Mouse (Mus musculus) retina, postnatal 7 days (tissue): ENCODE results near the gene Rreb1.

ENCODE experiments used
- DNase-seq: peaks from one replicate; pipeline ENCODE4 v3.0.0-alpha.2; 2012; ENCODE audit warnings: low read depth, low spot score

Rreb1 gene

DNA sequence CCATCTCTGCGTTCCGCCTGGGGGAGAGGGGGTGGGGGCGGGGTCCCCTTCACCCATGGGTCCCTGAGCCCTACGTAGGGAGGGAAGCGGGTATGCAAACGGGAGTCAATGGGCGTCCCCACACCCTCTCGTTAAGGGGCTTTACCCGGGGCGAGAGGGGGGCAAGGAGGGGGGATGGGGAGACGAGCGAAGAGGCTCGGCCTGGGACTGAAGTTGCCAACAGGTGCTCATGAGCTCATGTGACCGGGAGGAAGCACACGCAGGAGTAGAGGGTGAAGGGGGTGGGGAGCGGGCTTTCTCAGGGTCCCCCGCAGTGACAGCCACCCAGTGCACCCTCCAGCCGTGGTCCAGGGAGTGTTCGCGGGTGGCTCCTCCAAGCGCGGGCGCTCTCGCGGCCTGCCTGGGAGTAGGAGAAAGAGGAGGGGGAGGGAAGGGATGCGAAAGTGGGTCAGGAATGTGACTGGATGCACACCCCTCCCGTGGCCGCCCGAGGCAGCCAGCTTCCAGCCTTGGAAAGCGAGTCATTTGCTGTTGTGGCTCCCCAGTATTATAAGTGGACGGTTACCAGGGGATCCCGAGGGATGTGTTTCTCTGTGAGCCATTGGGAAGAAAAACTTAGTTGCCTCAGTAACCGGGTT lies 513 bp downstream of the Rreb1 start:
- peak; percentile 45 for DNase-seq

DNA sequence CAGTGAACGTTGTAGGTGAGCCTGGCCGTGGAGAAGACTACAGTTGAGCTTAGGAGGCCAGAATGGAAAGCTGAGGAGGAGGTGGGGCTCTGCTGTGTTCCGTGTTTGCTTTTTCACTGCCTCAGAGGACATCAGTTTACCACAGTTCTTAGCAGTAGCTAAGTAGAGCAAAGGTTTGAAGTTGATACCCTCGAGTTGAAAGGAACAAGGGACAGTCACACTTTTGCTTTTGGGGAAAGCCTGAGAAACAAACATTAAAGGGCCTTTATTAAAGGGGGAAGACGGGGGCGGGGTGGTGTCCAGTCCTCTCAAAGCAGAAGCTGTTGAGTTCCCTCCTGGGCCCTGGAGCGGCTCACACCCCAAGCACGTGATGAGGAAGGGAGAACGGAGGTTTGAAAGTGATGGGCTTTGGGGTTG lies 1.1 kb downstream of the Rreb1 start:
- DNase-seq: no peak

DNA sequence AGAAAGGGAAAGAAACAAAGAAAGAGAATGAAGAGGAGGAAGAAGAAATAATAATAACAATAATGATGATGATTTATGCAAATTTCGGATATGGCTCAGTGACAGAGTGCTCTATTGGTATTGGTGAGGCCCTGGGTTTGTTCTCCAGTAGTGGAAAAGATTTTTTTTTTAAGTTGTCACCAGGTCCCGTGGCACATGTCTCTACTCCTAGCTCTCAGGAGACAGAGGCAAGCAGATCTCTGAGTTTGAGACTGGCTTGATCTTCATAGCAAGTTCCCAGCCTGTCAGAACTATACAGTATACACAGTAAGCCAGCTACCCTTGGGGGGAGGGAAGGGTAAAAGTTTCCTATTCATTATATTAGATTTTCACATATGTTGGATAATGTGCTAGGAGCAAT lies 3.4 kb downstream of the Rreb1 start:
- no peak for DNase-seq

DNA sequence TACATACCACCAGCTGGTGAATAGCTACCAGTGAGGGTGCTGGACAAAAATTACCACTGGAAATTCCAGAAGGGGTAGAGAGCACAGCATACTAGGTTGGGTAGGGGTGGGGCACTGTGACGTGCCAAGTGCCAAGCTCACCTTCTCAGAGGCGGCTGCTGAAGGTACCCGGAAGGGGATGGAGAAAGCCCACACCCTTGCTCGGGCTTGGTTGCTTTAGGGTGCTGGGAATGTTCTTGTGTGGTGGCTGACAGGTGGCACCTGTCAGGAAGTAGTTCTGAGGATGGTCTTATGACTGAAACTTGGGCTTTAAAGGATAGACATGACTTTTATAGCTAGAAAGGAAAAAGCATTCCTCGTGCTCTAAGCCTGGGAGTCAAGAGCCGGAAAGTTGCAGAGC lies 3.9 kb downstream of the Rreb1 start:
- no peak for DNase-seq

DNA sequence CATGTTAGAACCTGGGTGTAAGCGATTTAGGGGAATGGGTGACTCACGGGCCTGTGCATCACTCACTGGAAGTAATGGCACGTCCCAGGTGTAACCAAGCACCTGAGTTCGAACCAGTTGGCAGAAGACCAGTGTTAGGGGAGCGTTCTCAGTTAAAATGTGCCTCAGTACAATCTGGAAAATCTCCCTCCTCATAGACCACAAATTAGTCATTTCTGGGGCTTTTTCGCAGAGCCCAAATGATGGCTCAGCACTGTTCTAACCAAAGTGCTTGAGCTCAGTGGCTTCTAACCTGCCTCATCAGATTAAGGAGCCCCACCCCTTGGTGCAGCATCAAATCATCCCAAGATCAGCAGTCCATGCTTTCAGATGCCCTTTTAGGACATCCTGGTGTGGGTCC lies 5.5 kb downstream of the Rreb1 start:
- DNase-seq: no peak

DNA sequence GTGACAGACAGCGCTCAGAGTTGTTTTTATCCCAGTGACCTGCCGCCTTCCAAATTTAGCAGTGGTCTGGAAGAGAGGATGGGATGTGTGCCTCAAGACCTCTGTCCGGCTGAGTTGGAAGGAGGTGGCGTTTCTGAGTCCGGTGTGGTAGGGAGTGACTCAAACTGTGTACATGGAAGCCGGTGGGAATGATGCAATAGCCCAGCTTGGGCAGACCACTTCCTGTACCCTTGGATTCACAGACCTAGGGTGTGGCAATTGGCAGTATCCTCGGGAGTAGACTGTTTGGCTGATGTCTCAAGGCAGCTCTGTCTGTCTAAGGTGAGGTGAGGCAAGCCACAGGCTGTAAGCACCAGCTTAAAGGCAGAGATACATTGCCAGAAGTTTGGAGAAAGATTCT lies 6.0 kb downstream of the Rreb1 start:
- DNase-seq: no peak

DNA sequence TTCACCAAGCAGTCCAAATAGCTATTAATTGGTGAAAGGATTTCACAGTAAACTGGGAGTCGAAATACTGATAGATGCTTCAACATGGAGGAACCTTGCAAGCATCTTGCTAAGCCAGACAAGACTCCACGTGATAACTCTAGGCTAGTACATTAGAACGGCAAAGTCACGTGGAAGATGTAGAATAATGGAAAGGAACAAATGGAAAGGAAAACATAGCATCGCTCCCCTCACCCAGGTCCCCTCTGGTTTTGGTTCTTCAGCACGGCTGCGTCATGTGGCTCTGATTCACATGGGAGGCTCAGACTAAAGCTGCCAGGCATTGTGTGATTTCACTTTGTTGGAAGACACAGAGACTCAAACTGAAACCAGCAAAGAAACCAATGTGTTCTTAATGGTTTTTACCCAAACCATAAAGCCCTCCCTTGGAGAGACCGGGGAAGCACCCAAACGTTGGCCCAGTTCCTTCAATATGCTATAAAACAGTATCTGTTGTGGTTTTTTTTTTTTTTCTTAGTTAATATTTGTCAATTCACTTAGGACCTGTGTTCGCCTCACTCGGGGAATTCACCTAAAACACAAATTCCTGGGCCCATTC lies 14.6 kb downstream of the Rreb1 start:
- no peak for DNase-seq

DNA sequence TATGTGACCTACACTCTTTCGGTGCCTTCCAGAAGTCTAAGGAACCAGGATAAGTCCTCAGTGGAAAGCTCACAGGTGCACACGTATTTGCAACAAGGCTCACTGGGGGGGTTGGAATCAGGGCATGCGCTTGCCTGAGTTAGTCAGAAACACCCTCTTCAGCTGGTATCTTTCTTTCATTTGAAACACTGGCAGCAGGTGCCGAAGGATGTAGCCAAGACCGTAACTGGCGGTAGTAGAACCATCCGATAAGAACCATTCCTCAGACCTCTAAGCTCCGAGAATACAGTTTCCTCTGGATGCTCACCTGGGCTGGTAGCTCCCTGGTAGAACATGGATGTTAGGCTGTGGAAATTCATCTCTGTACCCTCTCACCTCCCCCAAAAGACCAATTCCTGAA lies 20.6 kb downstream of the Rreb1 start:
- DNase-seq: no peak

DNA sequence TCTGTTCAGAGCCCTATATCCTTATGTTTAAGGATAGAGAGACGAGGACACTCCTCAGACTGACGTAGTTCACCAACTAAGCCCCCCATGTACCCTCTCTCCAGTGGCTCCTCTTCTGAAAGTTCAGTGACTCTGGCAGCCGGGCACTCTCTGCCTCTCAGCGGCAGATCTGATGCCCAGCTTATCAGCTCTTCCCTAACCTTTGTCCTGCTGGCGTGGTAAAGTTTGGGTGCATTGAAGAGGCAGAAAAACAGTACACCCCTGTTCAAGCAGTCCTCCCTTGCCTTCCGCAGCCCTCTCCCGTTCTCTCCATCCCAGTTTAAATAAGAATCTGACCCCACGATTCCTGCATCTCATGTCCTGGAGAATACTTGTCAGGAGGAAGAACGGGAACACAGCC lies 21.2 kb downstream of the Rreb1 start:
- DNase-seq: no peak

DNA sequence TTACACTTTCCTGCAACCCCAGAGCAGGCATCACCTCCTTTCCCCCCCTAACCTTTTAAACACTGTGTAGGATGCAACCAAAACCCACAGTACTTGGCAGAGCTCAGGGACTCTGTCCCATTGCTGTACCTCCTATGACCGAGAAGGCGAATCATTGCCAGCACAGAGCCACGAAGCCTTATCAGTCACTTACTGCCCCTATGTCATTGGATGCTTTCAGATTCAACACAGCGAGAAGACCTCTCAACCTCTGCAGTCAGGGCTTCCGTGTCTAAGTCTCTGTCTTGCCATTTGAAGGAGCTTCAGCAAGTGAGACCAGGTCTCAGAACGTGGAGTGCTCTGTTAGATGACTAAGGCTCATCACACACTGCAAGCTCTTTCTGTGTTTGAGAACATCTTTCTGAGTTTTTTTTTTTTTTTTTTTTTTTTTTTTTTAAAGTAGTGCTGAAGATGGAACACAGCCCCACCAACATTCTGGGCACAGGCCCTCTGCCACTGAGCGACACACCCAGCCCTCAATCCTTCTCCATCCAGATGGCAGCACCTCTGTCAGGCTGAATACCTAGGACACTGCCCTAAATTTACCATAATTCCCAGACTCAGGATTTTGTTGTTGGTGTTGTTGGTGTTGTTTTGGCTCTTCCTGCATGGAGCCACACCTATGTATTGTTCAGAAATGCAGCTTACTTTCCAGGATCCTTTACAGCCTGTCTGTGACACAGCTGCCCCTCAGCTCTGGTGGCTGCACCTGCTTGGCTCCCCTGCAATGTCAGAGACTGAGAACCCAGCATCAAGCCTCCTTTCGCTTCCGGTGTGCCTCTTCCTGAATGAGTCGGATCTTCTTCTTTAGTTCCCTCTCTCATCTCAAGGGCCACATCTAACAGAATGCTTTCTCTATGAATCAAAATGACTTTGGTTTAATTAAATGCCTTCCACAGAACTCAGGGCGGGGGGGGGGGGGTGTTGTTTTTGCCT lies 23.2 kb downstream of the Rreb1 start:
- DNase-seq: no peak

DNA sequence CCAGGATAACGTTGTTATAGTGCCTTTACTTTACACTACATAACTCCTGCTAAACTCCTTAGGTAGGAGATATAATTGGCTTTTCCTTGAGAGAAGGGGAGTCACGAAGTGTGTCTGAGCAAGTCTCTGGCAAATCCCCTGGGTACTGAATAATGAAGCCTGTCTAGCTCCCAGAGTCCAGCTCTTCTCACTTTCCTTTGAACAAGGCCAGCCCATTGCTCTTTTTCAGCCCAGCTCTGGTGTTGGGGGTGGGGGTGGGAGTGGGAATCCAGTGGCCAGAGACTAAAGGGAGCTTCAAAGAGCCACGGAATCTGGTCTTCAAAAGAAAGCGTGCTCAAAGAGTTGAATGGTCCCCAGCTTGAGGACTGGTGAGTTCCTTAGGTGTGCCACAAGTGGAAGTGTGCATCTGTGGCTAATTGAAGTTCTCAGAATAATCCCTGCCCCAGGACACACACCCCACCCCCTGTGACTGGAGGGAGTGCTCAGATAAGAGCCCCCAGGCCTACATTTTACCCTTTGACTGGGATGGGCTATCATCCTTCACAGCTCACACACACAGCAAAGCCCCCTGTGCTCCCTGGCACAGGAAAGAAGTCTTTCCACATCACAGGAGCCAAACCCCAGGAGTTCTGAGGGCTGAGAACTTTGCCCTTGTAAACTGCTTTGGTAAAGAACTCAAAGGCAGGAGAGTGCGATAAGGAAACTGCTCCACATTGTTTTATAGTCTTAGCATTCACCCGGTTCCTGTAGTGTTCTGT lies 24.2 kb downstream of the Rreb1 start:
- DNase-seq: no peak

DNA sequence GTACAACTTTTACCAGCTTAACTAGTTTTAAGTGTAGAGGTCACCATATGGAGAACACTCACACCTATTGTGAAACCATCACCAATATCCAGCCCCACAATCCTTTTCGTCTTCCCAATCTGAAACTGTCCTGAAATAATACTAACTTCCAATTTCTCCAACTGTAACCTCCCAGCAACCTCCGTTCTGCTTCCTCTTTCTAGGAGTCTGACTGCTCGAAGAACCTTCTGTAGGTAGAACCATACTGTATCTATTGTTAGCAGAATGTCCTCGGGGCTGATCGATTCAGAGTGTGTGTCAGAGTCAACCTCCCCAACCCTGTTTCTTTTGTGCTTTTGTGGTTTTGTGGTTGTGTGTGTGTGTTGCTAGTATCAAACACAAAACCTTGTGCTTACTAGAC lies 25.0 kb downstream of the Rreb1 start:
- DNase-seq: no peak

DNA sequence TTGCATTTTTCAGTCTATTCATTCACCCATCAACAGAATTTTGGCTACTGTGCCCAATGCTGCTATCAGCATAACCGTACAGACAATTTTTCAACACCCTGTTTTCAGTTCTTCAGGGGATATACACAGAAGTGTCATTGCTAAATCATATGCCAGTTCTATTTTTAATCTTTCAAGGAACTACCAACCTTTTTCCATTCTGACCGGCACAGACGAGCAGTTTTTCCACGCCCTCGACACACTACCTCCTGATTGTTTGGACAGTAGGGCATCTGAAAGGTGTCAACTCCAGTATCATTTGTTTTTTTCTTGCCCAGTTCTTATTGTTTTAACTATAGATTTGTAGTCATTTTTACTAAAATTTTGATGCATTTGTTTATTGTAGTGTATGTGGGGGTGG lies 25.8 kb downstream of the Rreb1 start:
- no peak for DNase-seq

DNA sequence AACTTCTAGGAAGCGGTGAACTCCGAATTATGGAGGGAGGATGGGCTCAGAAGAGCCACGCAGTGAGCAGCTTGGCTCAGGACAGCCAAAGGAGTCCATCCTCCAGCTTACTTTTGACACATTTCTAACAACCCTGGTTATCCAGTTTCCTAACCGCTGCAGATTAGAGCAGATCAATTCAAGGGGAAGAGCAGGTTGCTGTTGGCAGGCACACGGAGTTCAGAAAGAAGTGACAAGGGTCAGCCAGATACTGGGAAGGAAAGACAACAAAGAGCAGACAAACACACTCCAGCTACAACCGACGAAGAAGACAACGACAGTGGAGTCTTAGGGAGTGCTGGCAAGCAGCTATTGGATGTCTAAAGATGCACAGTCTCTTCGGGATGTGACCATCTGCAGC lies 36.8 kb downstream of the Rreb1 start:
- DNase-seq: no peak

DNA sequence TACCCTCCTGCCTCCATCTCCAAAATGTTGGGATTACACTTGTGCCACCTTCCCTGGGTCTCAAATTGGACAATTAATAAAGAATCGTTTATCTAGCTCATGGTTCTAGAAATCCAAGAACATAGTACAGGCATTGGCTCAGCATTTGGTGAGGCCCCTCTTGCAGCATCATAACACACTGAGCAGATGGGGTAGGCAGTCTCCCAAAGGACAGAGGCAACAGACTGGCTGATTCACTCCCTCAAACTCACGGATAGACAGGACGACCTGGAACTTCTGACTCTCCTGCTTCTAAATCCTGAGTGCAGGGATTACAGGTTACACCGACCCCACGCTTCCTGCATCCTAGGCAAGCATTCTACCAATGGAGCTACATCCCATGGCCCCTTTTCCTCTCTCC lies 38.5 kb downstream of the Rreb1 start:
- DNase-seq: no peak

DNA sequence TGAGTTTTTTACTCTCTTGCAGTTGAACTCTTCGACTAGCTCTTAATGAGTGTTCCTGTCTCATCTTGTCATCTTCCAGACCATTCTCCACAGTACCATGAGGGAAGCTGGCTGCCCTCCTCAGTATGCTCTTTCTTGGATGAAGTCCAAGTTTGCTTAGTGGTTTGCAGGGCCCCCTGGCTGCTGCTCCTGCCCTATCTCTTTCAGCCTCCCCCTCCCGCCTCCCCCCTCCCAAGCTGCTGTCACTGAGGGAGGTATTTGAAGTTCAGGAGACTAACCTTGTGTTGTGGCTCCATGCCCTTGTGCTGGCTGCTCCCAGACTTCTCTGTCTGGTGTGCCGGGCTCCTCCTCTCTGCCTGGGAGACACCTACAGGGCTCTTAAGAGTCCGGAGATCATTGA lies 43.2 kb downstream of the Rreb1 start:
- peak; percentile 24 for DNase-seq

DNA sequence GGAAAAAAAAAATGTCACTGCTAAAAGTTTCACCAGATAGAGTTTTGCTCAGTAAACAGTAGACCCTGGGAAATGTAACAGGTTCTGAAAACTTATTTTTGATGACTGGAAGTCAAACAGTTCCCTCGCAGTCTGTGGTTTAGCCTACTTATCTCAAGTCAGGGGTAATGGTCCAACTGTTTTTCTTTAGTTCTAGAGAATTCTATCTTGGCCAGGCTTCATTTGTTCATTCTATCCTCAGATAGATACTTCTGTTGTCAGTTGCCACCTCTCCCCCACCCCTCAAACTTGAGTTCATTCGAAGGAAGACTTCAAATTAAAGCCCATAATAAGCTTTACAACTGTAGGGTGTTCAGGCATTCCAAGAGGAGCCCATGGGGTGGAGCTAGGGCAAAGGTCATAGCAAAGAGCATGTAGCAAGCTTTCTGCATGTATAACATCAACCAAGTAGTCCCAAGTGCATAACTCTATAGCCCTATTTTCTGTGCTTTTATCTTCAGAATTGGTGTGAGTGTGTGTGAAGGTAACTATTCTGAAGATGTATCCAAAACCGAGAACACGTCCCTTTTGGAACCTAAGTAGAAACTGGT lies 46.2 kb downstream of the Rreb1 start:
- no peak for DNase-seq

DNA sequence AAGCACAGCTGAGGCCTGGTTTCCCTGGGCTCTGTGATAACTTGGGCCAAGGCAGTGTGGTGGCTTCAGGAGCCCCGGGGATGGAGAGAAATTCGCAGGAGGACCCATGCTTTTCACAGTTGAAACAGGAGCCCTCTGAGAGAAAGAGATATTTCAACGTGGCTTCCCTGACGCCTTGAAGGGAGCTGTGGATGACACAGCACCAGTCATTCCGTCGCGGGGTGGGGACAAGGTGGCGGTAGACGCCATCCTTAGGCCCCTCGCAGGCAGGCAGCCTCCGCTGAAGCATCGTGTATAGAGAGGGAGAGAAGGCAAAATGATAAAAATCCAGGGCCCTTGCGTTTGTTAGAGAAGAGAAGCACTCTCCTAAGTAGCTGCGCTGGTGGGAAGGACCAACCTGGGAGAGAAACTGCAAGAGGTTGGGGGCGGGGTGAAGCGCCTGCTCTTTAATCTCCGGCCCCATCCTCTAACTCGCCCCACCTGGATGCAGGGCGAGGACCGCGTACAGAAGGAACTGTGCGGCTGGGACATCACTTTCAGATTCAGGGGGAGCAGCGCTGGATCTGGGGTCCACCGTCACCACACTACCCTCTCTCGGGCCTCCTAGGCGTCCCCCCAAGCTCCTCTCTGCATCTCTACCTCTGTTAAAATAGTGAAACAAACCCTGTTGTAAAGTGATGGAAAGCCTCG lies 46.9 kb downstream of the Rreb1 start:
- DNase-seq: no peak

DNA sequence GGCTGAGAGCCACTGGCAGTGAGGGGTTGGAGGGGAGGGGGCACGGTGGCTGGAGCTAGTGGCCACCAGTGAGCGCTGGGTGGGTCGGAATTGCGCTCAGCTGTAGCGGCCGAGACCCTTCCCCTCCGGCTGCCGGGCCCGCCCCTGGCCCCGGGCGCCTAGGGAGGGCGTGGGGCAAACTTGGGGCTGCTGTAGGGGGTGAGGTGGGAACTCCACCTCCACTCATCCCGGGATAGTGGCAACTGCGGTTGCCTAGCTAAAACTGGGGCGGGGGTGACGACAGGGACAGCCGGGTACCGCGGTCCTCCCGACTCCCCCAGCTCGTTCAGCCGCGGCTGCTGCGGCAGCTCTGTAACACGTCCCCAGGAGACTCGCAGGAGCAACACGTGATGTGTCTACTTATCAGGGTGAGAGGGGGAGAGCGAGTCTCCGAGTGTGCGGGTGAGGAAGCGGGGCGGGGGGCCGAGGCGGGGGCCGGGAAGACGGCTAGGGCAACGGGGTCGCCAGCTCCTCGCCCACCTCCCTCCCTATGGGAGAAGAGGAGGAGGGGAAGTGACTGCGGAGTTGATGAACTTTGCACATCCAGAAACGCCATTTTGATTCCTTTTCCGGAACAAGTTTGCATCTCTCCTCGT lies 47.6 kb downstream of the Rreb1 start:
- DNase-seq: no peak

DNA sequence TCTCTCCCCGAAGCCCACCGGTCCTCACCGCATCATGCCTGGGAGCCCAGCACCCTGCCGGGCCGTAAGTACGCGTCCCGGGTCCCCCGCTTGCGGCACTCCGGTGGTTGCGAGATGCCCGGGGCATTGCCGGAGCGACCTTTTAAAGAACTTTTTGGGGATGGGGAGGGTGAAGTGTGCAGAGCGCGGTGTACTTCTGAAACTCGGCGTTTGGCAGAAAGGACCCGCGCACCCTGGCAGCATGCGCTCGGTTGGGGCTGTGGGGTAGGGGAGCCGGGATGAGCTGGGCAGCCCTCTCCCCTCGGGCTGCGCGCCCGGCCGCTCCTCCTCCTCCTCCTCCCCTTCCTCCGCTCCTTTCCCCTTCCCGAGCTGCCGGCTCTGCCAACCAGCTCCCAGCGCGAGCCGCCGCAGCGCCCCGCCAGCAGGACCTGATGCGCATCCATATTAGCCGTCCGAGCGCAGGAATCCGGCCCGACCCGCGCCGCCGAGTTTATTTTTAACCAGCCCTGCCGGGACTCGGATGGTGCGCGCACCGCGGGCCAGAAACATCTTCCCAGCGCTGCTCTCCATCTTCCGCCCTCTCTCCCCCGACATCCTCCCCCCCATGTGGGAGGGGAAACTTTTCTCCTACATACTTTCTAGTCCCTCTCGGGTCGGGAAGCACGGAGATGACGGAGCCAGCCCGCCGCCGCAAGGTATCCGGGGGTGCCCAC lies 48.2 kb downstream of the Rreb1 start:
- DNase-seq: no peak
